Mouse (Mus musculus): ENCODE measurements at regions not wholly inside any gene's neighbourhood (a gene's known extent, or its start where the extent isn't known, plus 50 kb on each side); places are given as distances from the start of the nearest gene placed in this dataset.
A peak's percentile ranks its signal among the peaks of the same experiment; 100 is the strongest.

DNA sequence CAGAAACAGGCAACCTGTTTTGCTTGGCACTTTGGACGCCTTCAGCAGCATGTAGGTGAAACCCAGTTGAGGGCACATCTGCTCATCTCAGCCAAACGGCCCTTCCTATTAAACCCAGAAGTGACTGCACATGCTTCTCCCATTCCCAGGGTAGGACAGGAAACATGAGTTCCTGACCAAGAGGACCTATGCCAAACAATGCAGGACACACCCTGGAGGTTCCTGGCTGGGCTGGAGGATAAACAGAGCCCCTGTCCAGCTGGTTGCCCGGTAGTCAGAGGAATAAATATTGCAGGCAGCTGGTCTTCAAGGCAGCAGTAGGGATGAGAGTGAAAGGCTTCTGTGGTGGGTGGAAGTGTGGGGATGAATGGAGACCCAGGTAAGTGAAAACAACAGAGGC, 514.5 kb upstream of the Zdhhc25 start:
- TF ChIP-seq CTCF (IDR thresholded peaks at IDR 0.05): no peak
- TF ChIP-seq EP300 (IDR thresholded peaks at IDR 0.05): peak; percentile 86

Data from lung, postnatal 0 days (tissue).